Mouse (Mus musculus) erythroblast, adult 5-6 weeks (primary cell): ENCODE data around the gene Bmpr1a. TPM values are rescaled to one million over a fixed set of nuclear protein-coding genes. Genes with fewer than 3 reads are reported as not detected.

Source experiments
- ATAC-seq: replicated peaks from 2 replicates; pipeline ENCODE4 v1.8.0; 2016; ENCODE audit warnings: moderate number of reproducible peaks, mild to moderate bottlenecking, moderate TSS enrichment, inconsistent platforms; ENCODE audit not compliant: poor library complexity, low FRiP score, severe bottlenecking
- total RNA-seq, 2 experiments: library from RNA; stranded (forward) in 1 of 2; stranded (reverse) in 1 of 2; fragments of 150-400 nt in 1 of 2; fragments of 200-764, 138-1000 nt in 1 of 2; gene quantifications; 2 replicates each; pipeline versions ENCODE4 v1.2.3 to v1.2.4; 2015 to 2017; ENCODE audit warnings: low replicate concordance in 2 of 2

Gene Bmpr1a
- total RNA-seq, 2 experiments from 2014 or later, result 0.77 to 1.2 TPM

GRCm38 (mm10) chr14:34403424-34403823 lies 99.7 kb downstream of the Bmpr1a start:
- no peak for ATAC-seq

GRCm38 (mm10) chr14:34402871-34403270 lies 100.3 kb downstream of the Bmpr1a start:
- ATAC-seq, result no peak

- peak; percentile 80 for ATAC-seq
These were observed 102.0 kb downstream of the Bmpr1a start for GRCm38 (mm10) chr14:34401135-34401534.

GRCm38 (mm10) chr14:34400021-34400420 lies 103.1 kb downstream of the Bmpr1a start:
- ATAC-seq, result no peak

- ATAC-seq, result no peak
These were observed 103.8 kb downstream of the Bmpr1a start for GRCm38 (mm10) chr14:34399301-34399700.

GRCm38 (mm10) chr14:34398901-34399300 lies 104.2 kb downstream of the Bmpr1a start:
- ATAC-seq, result no peak

- ATAC-seq, result no peak
These were observed 105.3 kb downstream of the Bmpr1a start for GRCm38 (mm10) chr14:34397871-34398270.

GRCm38 (mm10) chr14:34393295-34393694 lies 109.8 kb downstream of the Bmpr1a start:
- no peak for ATAC-seq

GRCm38 (mm10) chr14:34382921-34383704 lies 120.0 kb downstream of the Bmpr1a start:
- ATAC-seq, result no peak

GRCm38 (mm10) chr14:34378560-34379331 lies 124.4 kb downstream of the Bmpr1a start:
- no peak for ATAC-seq

- no peak for ATAC-seq
These were observed 126.0 kb downstream of the Bmpr1a start for GRCm38 (mm10) chr14:34377121-34377520.

GRCm38 (mm10) chr14:34375941-34376340 lies 127.2 kb downstream of the Bmpr1a start:
- ATAC-seq, result no peak

- no peak for ATAC-seq
These were observed 127.7 kb downstream of the Bmpr1a start, which contains the start of gene Mmrn2 for GRCm38 (mm10) chr14:34375415-34375904. TSS of gene Mmrn2 (plus strand) at chr14:34375465.

- no peak for ATAC-seq
These were observed 128.6 kb downstream of the Bmpr1a start, which contains the start of gene Sncg for GRCm38 (mm10) chr14:34374577-34374976. TSS of gene Sncg (minus strand) at chr14:34374789.

- ATAC-seq, result no peak
These were observed 129.6 kb downstream of the Bmpr1a start for GRCm38 (mm10) chr14:34373581-34373980.

GRCm38 (mm10) chr14:34372646-34373045 lies 130.5 kb downstream of the Bmpr1a start:
- ATAC-seq, result no peak

GRCm38 (mm10) chr14:34371763-34372162 lies 131.4 kb downstream of the Bmpr1a start:
- ATAC-seq, result peak; percentile 35; the same call in 1 of the 2 replicates

- no peak for ATAC-seq
These were observed 132.2 kb downstream of the Bmpr1a start for GRCm38 (mm10) chr14:34370921-34371320.

- ATAC-seq, result no peak
These were observed 132.9 kb downstream of the Bmpr1a start for GRCm38 (mm10) chr14:34370203-34370602.

- ATAC-seq, result no peak
These were observed 138.0 kb downstream of the Bmpr1a start for GRCm38 (mm10) chr14:34365147-34365507.
